ENCODE assay signal across 12 mouse cellular contexts in the genomic region with DNA sequence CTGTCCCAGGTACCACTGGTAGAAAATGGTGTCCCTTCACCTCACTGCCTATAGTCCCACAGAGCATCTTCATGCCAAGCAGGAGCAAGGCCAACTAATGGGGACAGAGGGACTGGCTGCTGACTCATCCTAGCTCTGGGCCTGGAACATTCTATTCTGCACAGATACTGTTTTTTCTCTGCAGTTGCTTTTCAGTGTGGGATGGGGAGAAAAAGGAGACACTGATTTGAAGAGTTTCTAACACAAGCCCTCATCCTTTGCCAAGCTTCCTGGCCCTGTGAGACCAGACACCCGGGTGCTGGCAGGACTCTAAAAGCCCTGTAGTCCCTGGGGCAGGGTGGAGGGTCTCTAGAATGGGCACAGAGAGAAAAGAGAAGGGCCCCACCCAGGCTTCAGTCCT.
DNase-seq lines count a peak whose midpoint lies in the region.
"Had no signal": no experiment of that assay in that cellular context is flagged by ENCODE, and none has a peak within 500 bp of the region (broad histone marks: within the 10 kb centered on the region; RNA-seq: fewer than 3 reads in every experiment).

No protein-coding gene starts in this region.

- intact Hi-C loops in gastrocnemius, postnatal 14 days (cut with DNase I; ENCODE audit: low total_unique reads) = no loop called here
- intact Hi-C loops in left cerebral cortex, postnatal 10 days (cut with DNase I) = no loop called here

- DNase-seq in adrenal gland, adult (ENCODE audit: inconsistent age in 2 of 2, low spot score in 1 of 2) = peak; percentile 78 to 88
- DNase-seq in adrenal gland, postnatal 10 days = no peak
- peak; percentile 70 for DNase-seq in gastrocnemius, adult 18-20 months (ENCODE audit: low spot score)
- no peak for DNase-seq in gastrocnemius, postnatal 14 days
- peak; percentile 41 to 51 for DNase-seq in left cerebral cortex, adult 18-20 months (ENCODE audit: low spot score in 2 of 2)
- no peak for DNase-seq in left cerebral cortex, postnatal 10 days (ENCODE audit: extremely low spot score in 1 of 2, low spot score in 2 of 2)
- DNase-seq in adipocyte (ENCODE audit: low spot score) = peak; percentile 73
- DNase-seq in retina, embryonic 14.5 days (ENCODE audit: low spot score) = no peak
- DNase-seq: kidney, adult 8-10 months; left cerebral cortex, postnatal 4 days; lung, postnatal 10 days; retina, postnatal 1 day had no signal

Comparison
In these comparisons a context has a peak if more than half of its experiments do, and no peak if none do; other contexts are left out.
1. DNase-seq: peak in adrenal gland, adult (2 of 2), gastrocnemius, adult 18-20 months (single experiment), left cerebral cortex, adult 18-20 months (2 of 2) and adipocyte (single experiment); none in adrenal gland, postnatal 10 days (single experiment), gastrocnemius, postnatal 14 days (single experiment), left cerebral cortex, postnatal 10 days (0 of 2) and retina, embryonic 14.5 days (single experiment).